Comparison of ENCODE assay signal across 24 mouse cellular contexts in the genomic region with DNA sequence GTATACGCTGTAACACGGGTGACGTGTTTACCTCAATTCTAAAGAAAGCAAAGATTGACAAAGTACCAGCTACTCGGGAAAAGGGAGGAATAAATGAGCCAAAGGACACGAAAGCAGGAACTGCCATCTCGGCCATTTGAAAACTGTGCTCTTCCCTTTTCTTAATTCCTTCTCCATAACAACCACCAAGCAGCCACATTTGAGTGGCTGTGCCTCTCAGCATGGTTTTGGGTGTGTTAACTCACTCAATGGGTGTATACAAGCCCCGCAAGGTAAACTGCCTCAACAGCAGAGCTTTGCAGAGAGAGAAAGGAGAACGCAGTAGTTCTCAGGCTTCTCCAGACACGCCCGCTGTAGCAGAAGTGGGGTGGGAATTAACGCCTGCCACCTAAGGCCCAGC.
"Had no signal": no experiment of that assay in that cellular context is flagged by ENCODE, and none has a peak within 500 bp of the region (broad histone marks: within the 10 kb centered on the region; RNA-seq: fewer than 3 reads in every experiment).

No protein-coding gene starts in this region.

- H3K36me3 ChIP-seq: heart, embryonic 15.5 days; hindbrain, embryonic 15.5 days; liver, embryonic 13.5 days had no signal

- H3K4me2 ChIP-seq: heart, embryonic 11.5 days; heart, embryonic 13.5 days; heart, embryonic 15.5 days; hindbrain, embryonic 13.5 days; hindbrain, embryonic 15.5 days; limb, embryonic 12.5 days; liver, embryonic 11.5 days; liver, embryonic 13.5 days had no signal

- H3K4me3 ChIP-seq: heart, adult 2 months; heart, embryonic 13.5 days; heart, embryonic 15.5 days; hindbrain, embryonic 13.5 days; hindbrain, embryonic 15.5 days; layer of hippocampus, adult 2 months; limb, embryonic 10.5 days; limb, embryonic 12.5 days; liver, embryonic 13.5 days had no signal

- ATAC-seq: hindbrain, postnatal 0 days; intestine, postnatal 0 days had no signal

- DNase-seq: gastrocnemius, postnatal 14 days; heart, adult 11 months; heart, adult 2 months; heart, postnatal 14 days; heart, postnatal 36 days; kidney, adult 18-20 months; kidney, adult 8-10 months; kidney, postnatal 10 days; kidney, postnatal 25 days; kidney, postnatal 4 days; layer of hippocampus, postnatal 36 days; liver; liver, embryonic 13.5 days had no signal

- H3K9ac ChIP-seq: heart, embryonic 13.5 days; heart, embryonic 15.5 days; hindbrain, embryonic 13.5 days; hindbrain, embryonic 15.5 days; limb, embryonic 12.5 days; liver, embryonic 13.5 days had no signal

- H3K27ac ChIP-seq: heart, adult 2 months; heart, embryonic 13.5 days; heart, embryonic 15.5 days; hindbrain, embryonic 13.5 days; hindbrain, embryonic 15.5 days; hindbrain, postnatal 0 days; layer of hippocampus, adult 2 months; limb, embryonic 10.5 days; limb, embryonic 12.5 days; liver, embryonic 13.5 days had no signal

- H3K9me3 ChIP-seq: heart, embryonic 13.5 days; heart, embryonic 15.5 days; hindbrain, embryonic 13.5 days; hindbrain, embryonic 15.5 days; limb, embryonic 10.5 days; limb, embryonic 12.5 days; liver, embryonic 13.5 days had no signal

- H3K27me3 ChIP-seq: heart, embryonic 13.5 days; heart, embryonic 15.5 days; hindbrain, embryonic 13.5 days; hindbrain, embryonic 15.5 days; limb, embryonic 12.5 days; liver, embryonic 13.5 days had no signal

- H3K4me1 ChIP-seq: heart, embryonic 13.5 days; heart, embryonic 15.5 days; limb, embryonic 10.5 days; limb, embryonic 12.5 days; liver, embryonic 13.5 days had no signal
